Mouse (Mus musculus) thymus, postnatal 10 days (tissue): ENCODE data around the gene 1500009L16Rik.

Experiments used
- DNase-seq, 2 experiments: peaks; one replicate each; pipeline ENCODE4 v3.0.0; 2021; ENCODE audit warnings: low spot score in 2 of 2

Gene 1500009L16Rik

GRCm38 (mm10) chr10:83758732-83759131, 36.1 kb downstream of the 1500009L16Rik start:
- DNase-seq, result no peak

- DNase-seq, result no peak
These were observed 37.9 kb downstream of the 1500009L16Rik start for GRCm38 (mm10) chr10:83760535-83760934.

GRCm38 (mm10) chr10:83763891-83764290, 41.2 kb downstream of the 1500009L16Rik start:
- no peak for DNase-seq

GRCm38 (mm10) chr10:83766882-83767281, 44.2 kb downstream of the 1500009L16Rik start:
- no peak for DNase-seq

DNA sequence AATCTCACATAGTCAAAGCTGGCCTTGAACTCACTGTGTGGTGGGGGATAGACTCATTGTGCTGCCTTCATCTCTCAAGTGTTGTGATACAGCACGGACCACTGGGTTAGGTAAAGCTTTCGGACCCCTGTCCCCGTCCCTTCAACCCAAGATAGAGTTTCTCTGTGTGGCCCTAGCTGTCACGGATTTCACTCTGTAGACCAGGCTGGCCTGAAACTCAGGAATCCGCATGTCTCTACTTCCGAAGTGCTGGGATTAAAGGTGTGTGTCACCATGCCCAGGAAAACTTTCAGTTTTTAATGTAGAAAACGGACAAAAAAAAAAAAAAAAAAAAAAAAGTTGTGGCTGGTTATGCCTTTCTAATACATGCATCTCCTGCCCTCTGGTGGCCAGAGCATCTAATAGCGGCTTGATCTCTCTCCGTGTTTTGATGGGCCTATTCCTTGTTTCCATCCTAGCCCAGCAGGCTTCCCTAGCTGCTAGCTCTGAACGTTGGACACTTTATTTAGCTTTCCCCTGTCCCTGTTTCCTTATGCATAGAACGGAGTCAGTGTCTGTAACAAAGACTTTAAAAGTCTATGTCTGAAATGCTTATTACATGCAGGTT, 53.7 kb downstream of the 1500009L16Rik start:
- peak in 1 of 2 experiments; percentile 35 for DNase-seq

DNA sequence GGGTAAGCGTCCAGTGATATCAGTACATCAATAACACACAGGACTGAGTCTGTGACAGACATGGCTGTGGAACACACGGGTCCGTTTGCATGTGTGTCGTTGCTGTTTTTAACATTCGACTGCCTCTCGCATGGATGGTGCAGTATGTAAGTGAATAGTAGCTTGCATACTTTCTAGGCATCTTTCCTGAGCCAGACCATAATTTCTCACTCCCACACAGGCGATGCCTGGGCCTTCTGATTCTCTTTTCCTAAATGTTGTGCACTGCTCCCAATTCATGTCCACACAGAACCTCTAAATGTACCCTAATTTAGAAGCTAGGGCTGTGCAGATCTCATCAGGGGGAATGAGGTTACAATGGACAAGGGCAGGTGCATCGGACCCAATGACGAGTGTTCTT, 54.6 kb downstream of the 1500009L16Rik start:
- no peak for DNase-seq

DNA sequence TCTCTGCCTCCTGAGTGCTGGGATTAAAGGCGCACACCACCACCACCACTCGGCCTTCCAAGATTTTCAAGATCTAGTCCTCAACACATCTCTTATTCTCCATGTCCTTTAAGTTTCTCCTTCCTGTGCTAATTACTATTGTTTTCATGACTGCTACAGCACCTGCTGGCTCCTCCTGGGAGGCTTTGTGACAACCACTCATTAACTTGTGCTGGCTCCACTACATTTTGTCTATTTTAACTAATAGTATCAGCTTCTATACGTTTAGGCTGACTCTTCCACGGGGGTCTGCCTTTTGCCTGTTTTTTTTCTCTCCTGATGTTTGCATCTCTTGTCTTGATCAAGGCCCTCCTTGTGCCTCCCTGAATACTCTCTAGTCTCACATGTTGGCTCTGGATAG, 59.2 kb downstream of the 1500009L16Rik start:
- no peak for DNase-seq

DNA sequence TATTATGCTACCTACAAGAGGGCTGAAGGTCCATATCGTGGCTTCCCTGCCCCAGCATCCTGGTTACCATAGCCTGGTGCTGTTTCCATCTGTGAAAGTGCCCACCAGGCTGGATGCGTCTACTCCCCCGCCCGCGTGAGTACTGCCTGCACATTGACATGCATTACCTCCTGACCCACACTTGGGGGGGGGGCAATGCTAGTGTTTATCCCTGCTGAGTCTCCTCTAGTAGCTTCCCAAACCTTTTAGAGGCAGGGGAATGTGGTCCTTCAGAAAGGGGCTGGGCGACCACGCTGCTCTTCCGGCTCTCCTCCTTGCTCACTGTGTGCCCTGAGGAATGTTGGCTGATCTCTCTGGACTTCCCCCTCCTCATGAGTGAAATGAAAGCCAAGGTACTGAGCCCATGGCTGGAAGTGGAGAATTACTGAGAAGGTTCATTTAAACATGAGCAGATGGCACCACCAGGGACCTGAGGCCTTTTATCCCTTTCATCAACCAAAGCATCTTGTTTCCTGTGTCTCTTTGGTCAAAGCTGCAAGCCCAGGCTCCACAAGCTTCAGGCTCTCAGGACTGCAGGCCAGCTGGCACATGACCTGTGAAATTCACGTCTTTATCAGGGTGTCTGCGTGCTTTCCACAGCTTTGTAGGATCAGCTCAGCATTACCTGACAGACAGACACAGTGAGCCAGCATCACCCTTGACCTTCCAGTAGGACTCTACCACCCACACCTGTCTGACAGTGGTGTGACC, 59.9 kb downstream of the 1500009L16Rik start:
- no peak for DNase-seq

GRCm38 (mm10) chr10:83785003-83785402, 62.3 kb downstream of the 1500009L16Rik start:
- DNase-seq, result no peak

DNA sequence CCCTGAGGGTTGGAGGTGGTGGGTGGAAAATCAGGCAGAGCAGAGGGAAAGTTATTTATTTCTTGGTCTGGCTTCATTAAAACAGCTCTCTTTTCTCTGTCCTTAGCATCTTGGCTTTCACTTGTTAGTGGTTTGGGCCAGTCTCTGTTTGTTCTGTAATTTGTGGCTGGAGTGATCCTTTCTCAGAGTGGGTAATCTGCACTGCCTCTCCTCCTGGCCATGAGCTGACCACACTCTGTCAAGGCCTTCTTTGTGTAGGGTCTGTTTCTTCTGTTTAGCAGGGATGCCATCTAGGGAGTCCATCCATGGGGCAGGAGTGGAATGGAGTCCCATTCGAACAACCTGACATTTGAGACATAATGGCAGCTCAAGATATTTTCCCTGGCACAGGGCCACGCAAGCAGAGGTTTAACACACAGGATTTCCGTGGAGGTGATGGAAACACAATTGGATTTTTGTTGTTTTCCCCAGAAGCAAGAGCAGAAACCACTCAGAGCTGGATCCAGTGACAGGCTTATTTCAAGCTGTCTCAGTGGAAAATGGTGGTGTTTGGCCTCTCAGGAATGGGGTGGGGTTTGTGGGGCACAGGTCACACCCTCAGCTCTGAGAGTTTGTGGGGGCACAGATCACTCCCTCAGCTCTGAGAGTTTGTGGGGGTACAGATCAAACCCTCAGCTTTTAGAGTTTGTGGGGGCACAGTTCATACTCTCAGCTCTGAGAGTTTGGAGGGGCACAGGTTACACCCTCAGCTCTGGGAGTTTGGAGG, 63.1 kb downstream of the 1500009L16Rik start:
- no peak for DNase-seq

DNA sequence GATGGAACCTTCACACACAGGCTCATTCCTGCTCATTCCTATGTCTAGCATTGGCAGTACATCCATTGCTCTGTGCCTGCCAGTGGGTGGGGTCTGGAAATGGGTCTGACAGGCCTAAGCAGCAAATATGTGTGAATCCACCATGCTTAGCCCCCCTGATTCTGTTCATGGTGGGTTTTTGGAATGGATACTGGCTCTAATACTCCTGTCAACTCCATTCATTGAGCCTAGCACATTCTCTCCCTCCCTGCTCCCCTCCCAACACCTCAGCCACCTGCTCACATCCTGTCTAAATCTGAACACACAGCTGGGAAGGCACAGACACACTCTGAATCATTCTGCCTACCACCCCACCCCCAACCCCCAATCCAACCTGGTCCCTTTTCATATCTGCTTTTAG, 72.4 kb downstream of the 1500009L16Rik start:
- no peak for DNase-seq

DNA sequence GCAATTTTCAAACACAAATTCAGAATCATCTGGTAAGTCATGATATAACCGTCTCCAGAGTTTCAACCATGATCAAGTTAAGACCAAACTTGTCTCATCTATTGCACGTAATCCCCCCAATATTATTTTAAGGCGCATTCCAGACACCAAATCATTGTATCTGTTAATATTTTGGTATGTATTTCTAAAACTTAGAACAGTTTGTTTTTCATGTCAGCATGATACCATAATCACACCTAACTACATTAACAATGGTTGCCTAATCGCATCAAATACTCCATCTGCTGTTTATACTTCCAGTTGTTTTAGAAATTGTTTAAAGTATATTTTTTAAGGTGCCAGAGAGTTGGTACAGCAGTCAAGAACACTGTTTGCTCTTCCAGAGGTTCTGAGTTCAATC, 72.8 kb downstream of the 1500009L16Rik start:
- no peak for DNase-seq

- DNase-seq, result no peak
These were observed 81.4 kb downstream of the 1500009L16Rik start for GRCm38 (mm10) chr10:83804021-83804420.

GRCm38 (mm10) chr10:83805201-83805718, 82.6 kb downstream of the 1500009L16Rik start:
- DNase-seq, result no peak

DNA sequence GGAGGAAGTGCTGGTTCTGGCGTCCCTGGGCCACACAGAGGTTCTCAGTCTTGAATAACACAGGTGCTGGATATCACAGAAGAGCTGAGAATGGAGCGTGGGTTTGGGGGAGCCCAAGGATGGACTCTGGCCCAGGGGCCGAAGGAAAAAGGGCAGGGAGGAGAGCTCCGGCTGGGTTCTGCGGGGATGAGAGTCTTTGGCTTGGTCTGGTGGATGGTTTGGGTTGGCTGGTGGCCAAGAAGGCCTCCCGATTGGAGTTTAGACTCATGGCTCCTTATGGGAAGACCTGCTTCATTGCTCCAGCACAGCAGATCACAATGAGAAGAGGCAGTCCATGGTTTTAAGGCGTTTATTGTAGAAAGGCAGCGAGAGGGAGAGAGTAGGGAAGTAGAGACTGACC, 84.6 kb downstream of the 1500009L16Rik start:
- no peak for DNase-seq
